Mouse (Mus musculus): ENCODE data around the gene Cnih1.

- TF ChIP-seq CTCF (IDR thresholded peaks at IDR 0.05) = no peak
- no peak for TF ChIP-seq EP300 (IDR thresholded peaks at IDR 0.05)
Observed at GRCm38 (mm10) chr14:46734262-46734661, 53.9 kb downstream of the Cnih1 start.
